Mouse (Mus musculus): ENCODE results near the gene Gsta2. TPM values are rescaled to one million over a fixed set of nuclear protein-coding genes. Genes with fewer than 3 reads are reported as not detected.
"Not testable (repeated sequence)": the region's sequence is repeated elsewhere in the genome, so short reads cannot be mapped to it uniquely, and the experiment has no call there.

Gsta2 gene
- polyA plus RNA-seq, 1 experiment from 2014 or later: not detected

DNA sequence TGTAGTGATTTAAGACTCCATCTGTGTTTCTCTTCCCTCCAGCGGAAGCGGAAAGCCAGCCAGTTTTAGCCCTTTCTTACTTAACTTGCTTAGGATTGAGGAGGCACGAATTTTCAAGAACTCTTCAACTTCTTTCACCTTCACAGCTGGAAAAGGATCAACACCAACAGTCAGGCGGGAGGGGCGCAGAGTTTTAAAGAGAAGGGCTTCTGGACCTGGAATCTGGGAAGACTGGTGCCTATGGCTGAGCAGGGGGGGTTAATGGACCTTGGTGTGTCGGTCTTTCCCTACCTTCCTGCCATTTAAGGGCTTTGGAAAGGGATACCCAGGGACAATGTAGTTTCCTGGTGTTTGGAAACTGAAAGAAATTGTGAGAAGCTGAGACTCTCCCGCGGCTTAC lies 22.0 kb upstream of the Gsta2 start:
- Histone ChIP-seq H3K4me3 (peak overlapping the region; percentile 39), H3K36me3 (no peaks in the 10 kb centered on the region), H3K9me3 (no peaks in the 10 kb centered on the region), H3K27me3 (no peaks in the 10 kb centered on the region), H3K4me2 (peak overlapping the region; percentile 73), H3K4me1 (replicated peaks) (peaks cover 12% of the 10 kb centered on the region), H3K9ac (0 out of 2 replicates have a peak overlapping the region, but pooled peaks have one; percentile 46), H3K27ac (replicated peaks) (no peak overlapping the region; the same call in 1 of the 2 replicates)
- 35% methylated on average over 8 of the region's 8 CpGs for WGBS
- no peak for ATAC-seq (ENCODE audit: low FRiP score, low read depth)

DNA sequence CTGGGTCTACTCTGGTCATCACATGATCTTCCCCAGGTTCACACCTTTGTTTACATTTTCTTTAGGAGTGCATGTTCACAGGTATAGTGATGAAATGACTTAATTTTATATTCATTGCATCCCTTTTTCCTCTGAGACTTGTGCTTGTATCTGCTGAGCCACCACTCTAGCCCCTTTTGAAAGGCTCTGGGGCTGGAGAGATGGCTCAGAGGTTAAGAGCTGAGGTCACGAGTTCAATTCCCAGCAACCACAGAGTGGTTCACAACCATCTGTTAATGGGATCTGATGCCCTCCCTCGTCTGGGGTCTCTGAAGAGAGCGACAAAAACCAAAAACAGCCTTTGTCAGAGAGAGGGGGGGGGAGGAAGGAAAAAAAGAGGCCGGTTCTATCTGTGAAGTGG lies 19.9 kb upstream of the Gsta2 start:
- no peaks in the 10 kb centered on the region for H3K27me3 ChIP-seq
- H3K9me3 ChIP-seq: no peaks in the 10 kb centered on the region
- peaks cover 12% of the 10 kb centered on the region for H3K4me1 ChIP-seq (replicated peaks)
- H3K4me2 ChIP-seq: no peak overlapping the region
- no peaks in the 10 kb centered on the region for H3K36me3 ChIP-seq
- ATAC-seq (ENCODE audit: low FRiP score, low read depth): no peak
- H3K27ac ChIP-seq (replicated peaks): no peak overlapping the region
- 83% methylated on average over 4 of the region's 4 CpGs for WGBS
- no peak overlapping the region for H3K9ac ChIP-seq
- H3K4me3 ChIP-seq: no peak overlapping the region

GRCm38 (mm10) chr9:78374885-78375389 lies 19.3 kb upstream of the Gsta2 start:
- Histone ChIP-seq H3K9ac (no peak overlapping the region), H3K9me3 (no peaks in the 10 kb centered on the region), H3K36me3 (no peaks in the 10 kb centered on the region), H3K4me2 (no peak overlapping the region), H3K4me1 (replicated peaks) (peaks cover 12% of the 10 kb centered on the region), H3K4me3 (no peak overlapping the region), H3K27ac (replicated peaks) (no peak overlapping the region), H3K27me3 (no peaks in the 10 kb centered on the region)
- ATAC-seq (ENCODE audit: low FRiP score, low read depth): no peak
- 86% methylated on average over 1 of the region's 1 CpGs for whole genome bisulfite sequencing

- H3K9me3 ChIP-seq: no peaks in the 10 kb centered on the region
- no peak overlapping the region for H3K4me3 ChIP-seq
- no peak overlapping the region for H3K27ac ChIP-seq (replicated peaks)
- no peak overlapping the region for H3K4me2 ChIP-seq
- no peaks in the 10 kb centered on the region for H3K27me3 ChIP-seq
- no peaks in the 10 kb centered on the region for H3K36me3 ChIP-seq
- ATAC-seq (ENCODE audit: low FRiP score, low read depth): no peak
- H3K9ac ChIP-seq: no peak overlapping the region
- H3K4me1 ChIP-seq (replicated peaks): peaks cover 12% of the 10 kb centered on the region
- 65% methylated on average over 5 of the region's 5 CpGs for WGBS
Observed at GRCm38 (mm10) chr9:78374397-78374796, 18.8 kb upstream of the Gsta2 start.

DNA sequence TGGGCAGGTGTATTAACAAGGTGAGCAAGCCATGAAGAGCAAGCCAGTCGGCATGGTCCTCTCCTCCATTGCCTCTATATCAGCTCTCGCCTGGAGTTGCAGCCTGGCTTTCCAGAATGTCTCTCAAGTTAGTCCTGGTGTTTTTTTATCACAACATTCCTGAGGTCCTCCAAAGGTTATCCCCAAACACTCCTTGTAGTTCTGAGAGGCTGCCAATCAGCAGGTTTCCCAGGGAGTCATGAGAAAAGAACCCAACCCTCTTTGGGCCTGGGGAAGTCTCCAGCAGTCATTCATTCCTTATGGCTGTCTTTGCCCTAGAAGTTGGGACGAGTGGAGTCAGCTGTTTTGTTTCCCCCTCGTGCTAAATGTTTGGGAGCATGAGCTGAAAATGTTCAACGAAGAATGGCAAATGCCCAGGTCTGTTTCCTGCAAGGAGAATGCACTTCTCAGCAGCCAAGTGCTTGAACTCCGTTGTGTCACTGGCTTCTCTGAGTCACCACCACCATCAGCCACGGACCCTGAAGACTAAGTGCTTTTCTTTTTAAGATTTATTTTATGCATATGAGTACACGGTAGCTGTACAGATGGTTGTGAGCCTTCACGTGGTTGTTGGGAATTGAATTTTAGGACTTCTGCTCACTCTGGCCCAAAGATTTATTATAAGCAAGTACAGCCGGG lies 17.4 kb upstream of the Gsta2 start:
- H3K4me2 ChIP-seq: no peak overlapping the region
- H3K9ac ChIP-seq: no peak overlapping the region
- 85% methylated on average over 10 of the region's 10 CpGs for WGBS
- no peak for ATAC-seq (ENCODE audit: low FRiP score, low read depth)
- no peak overlapping the region for H3K4me3 ChIP-seq
- H3K27me3 ChIP-seq: no peaks in the 10 kb centered on the region
- H3K9me3 ChIP-seq: no peaks in the 10 kb centered on the region
- H3K36me3 ChIP-seq: no peaks in the 10 kb centered on the region
- peaks cover 6% of the 10 kb centered on the region for H3K4me1 ChIP-seq (replicated peaks)
- no peak overlapping the region for H3K27ac ChIP-seq (replicated peaks)

DNA sequence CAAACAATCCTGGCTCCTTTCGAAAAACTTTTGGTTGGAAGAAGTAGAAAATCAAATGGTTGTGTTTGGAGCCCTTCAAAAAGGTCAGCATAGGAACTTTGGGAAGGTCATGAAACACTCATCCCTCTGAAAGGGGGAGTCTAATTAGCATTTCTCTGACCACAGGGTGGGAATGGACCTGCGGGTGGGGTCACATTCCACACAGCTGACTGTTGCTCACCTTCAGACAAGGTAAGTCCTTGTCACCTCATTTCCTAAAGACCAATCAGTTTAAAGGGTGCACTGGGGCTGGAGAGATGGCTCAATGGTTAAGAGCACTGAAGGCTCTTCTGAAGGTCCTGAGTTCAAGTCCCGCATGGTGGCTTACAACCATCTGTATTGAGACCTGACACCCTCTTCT lies 15.9 kb upstream of the Gsta2 start:
- WGBS: 97% methylated on average over 3 of the region's 3 CpGs
- H3K9ac ChIP-seq: no peak overlapping the region
- no peaks in the 10 kb centered on the region for H3K36me3 ChIP-seq
- no peak overlapping the region for H3K27ac ChIP-seq (replicated peaks)
- no peak for ATAC-seq (ENCODE audit: low FRiP score, low read depth)
- no peaks in the 10 kb centered on the region for H3K4me1 ChIP-seq (replicated peaks)
- H3K4me3 ChIP-seq: no peak overlapping the region
- H3K4me2 ChIP-seq: no peak overlapping the region
- H3K9me3 ChIP-seq: no peaks in the 10 kb centered on the region
- no peaks in the 10 kb centered on the region for H3K27me3 ChIP-seq

DNA sequence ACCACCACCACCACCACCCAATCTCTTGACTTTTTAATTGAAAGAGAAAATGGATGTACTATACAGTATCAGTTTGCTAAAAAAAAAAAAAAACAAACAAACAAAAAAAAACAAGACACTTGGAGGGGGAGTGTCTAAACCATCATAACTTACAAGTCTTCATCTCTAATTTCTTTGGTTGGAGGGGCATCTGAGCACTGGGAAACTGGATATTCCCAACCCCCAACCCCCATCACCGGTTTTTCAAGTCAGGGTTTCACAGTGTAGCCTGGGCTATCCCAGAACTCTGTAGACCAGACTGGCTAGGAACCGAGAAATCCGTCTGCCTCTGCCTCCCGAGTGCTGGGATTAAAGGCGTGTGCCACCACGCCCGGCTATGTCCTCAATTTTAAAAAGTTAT lies 14.2 kb upstream of the Gsta2 start:
- ATAC-seq (ENCODE audit: low FRiP score, low read depth): no peak
- H3K9ac ChIP-seq: no peak overlapping the region
- 88% methylated on average over 7 of the region's 7 CpGs for WGBS
- no peak overlapping the region for H3K27ac ChIP-seq (replicated peaks)
- no peak overlapping the region for H3K4me3 ChIP-seq
- no peaks in the 10 kb centered on the region for H3K9me3 ChIP-seq
- no peaks in the 10 kb centered on the region for H3K36me3 ChIP-seq
- no peaks in the 10 kb centered on the region for H3K27me3 ChIP-seq
- no peaks in the 10 kb centered on the region for H3K4me1 ChIP-seq (replicated peaks)
- H3K4me2 ChIP-seq: no peak overlapping the region

- Histone ChIP-seq H3K4me1 (replicated peaks) (no peaks in the 10 kb centered on the region), H3K27me3 (no peaks in the 10 kb centered on the region), H3K4me3 (no peak overlapping the region), H3K4me2 (no peak overlapping the region), H3K9me3 (no peaks in the 10 kb centered on the region), H3K9ac (no peak overlapping the region), H3K27ac (replicated peaks) (no peak overlapping the region), H3K36me3 (no peaks in the 10 kb centered on the region)
- ATAC-seq (ENCODE audit: low FRiP score, low read depth): no peak
- 93% methylated on average over 2 of the region's 2 CpGs for WGBS
Observed at GRCm38 (mm10) chr9:78369349-78369748, 13.8 kb upstream of the Gsta2 start.

DNA sequence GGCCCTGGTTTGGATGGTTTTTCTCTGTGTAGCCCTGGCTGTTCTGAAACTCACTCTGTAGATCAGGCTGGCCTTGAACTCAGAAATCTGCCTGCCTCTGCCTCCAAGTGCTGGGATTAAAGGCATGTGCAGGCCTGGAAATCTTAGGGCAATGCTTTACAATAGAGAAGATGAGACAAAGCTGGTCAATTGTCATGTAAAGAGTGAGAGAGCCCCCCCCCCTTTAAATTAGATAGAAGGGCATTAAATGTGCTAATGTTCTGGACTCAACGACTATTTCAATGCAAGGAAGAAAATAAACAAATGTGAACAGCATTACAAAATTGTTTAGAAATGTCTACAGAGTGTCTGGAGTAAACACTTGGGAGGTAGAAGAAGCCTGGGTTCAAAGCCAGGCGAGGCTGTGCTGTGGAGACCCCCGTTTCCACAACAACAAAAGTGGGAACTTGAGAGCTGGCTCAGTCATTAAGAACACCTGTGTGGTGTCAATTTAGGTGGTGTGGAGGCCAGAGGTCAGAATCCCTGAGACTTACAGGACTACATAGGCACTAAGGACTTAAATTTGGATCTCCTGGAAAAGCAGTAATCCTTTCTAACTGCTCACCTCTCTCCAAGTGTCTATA lies 13.2 kb upstream of the Gsta2 start:
- H3K36me3 ChIP-seq: no peaks in the 10 kb centered on the region
- no peak overlapping the region for H3K9ac ChIP-seq
- no peak overlapping the region for H3K4me3 ChIP-seq
- no peaks in the 10 kb centered on the region for H3K4me1 ChIP-seq (replicated peaks)
- H3K9me3 ChIP-seq: no peaks in the 10 kb centered on the region
- 85% methylated on average over 3 of the region's 3 CpGs for WGBS
- H3K27ac ChIP-seq (replicated peaks): no peak overlapping the region
- ATAC-seq (ENCODE audit: low FRiP score, low read depth): no peak
- no peak overlapping the region for H3K4me2 ChIP-seq
- no peaks in the 10 kb centered on the region for H3K27me3 ChIP-seq

- not testable (repeated sequence) for H3K9ac ChIP-seq; ATAC-seq (ENCODE audit: low FRiP score, low read depth); H3K4me1 ChIP-seq (replicated peaks); H3K36me3 ChIP-seq; H3K4me3 ChIP-seq; H3K4me2 ChIP-seq; H3K9me3 ChIP-seq; H3K27ac ChIP-seq (replicated peaks); H3K27me3 ChIP-seq
- 93% methylated on average over 16 of the region's 16 CpGs for WGBS
Observed at GRCm38 (mm10) chr9:78367959-78368358, 12.4 kb upstream of the Gsta2 start, which contains the start of gene Dppa5a. TSS of gene Dppa5a (minus strand) at chr9:78368177.

DNA sequence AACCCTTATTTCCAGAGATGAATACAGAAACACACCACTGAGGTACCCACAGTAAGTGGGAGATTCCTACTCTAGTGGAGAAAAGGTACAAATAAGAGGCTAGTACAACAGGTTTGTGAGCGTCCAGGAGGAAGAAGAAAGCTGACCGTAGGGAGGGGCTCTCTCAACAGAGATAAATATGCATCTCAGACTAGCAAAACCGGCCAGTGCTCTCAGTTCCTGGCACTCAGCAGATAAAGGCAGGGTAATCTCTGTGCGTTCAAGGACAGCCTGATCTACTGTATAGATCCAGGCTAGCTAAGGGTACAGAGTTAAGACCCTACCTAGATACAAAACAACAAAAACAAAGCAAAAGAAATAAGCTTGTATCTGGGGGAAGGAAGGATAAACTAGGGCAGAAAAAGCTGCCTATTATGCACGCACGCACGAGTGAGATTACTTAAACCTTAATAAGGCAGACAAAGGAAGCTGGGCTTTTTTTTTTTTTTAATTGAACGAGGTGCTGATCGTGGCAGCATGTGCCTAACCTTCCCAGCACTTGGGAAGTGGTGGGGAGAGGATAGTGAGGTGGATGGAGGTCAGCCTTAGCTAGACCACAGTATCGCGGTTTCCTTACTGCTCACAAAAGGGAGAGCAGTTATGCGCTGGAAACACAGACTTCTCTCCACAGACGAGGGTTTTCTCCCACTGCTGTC lies 10.4 kb upstream of the Gsta2 start:
- H3K4me1 ChIP-seq (replicated peaks): no peaks in the 10 kb centered on the region
- no peaks in the 10 kb centered on the region for H3K36me3 ChIP-seq
- WGBS: 79% methylated on average over 13 of the region's 13 CpGs
- H3K9me3 ChIP-seq: no peaks in the 10 kb centered on the region
- H3K27ac ChIP-seq (replicated peaks): no peak overlapping the region
- no peak for ATAC-seq (ENCODE audit: low FRiP score, low read depth)
- H3K4me2 ChIP-seq: no peak overlapping the region
- no peak overlapping the region for H3K9ac ChIP-seq
- no peaks in the 10 kb centered on the region for H3K27me3 ChIP-seq
- H3K4me3 ChIP-seq: no peak overlapping the region

DNA sequence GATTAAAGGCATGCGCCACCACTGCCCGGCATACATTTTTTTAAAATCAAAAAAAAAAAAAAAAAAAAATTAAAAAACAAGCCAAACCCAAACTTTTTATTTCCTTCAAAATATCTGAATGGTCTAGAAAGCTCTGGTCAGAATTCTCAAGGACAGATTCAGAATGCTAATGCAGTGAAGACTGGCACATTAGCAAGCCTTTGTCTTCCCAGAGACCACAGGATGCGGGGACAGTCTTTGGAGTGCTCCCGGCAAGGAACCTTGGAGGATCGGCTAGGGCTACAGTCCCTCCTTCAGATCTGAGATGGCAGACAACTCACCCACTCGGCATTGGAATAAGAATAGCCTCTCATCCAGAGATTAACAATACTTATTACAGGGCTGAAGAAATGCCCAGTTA lies 9.1 kb upstream of the Gsta2 start:
- Histone ChIP-seq H3K4me2 (no peak overlapping the region), H3K27ac (replicated peaks) (no peak overlapping the region), H3K9ac (no peak overlapping the region), H3K9me3 (no peaks in the 10 kb centered on the region), H3K4me1 (replicated peaks) (no peaks in the 10 kb centered on the region), H3K36me3 (no peaks in the 10 kb centered on the region), H3K27me3 (no peaks in the 10 kb centered on the region), H3K4me3 (no peak overlapping the region)
- no peak for ATAC-seq (ENCODE audit: low FRiP score, low read depth)
- WGBS: 83% methylated on average over 6 of the region's 6 CpGs
